Mouse (Mus musculus): ENCODE measurements around the gene Slc35g3.
A peak's percentile ranks its signal among the peaks of the same experiment; 100 is the strongest.

The Slc35g3 gene

DNA sequence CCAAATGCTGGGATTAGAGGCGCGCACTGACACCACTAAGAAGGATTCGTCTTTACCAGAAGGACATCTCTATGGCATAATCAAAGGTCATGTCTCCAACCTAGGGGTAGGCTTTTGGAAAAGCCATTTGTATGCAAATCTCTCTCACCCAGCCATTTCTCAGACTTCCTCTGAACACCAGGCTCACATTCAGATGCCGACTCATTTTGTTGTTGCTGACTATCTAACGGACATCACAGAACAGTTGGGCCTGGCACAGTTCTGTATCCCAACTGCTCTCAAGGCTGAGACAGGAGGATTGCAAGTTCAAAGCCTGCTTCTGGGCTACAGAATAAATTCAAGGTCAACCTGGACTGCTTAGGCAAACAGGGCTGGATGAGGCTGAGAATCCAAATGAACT is 25.5 kb upstream of the Slc35g3 start:
- no peak for DNase-seq (ENCODE audit: extremely low read depth, insufficient read length, low spot score)

DNA sequence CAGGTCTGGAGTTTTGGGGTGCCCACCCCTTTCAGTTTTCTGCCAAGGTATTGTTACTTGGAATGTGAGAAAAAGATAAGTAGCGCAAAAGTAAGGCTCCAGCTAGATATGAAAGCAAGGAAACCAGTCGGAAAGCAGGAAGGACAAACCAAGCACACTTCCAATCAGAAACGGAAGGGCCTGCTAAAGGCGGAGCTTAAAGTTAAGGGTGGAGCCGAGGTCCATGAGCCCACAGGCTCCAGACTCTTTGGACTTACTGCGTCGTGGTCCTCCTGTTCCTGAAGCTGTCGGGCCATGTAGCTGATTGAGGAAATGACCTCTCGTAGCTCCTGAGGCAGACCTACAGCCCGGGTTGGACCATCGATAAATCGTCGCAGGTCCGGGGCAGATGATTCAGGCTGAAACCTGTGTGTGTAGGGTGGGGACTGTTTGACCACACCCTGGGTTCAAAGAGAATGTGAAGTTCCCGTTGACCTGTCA is 23.1 kb upstream of the Slc35g3 start:
- DNase-seq (ENCODE audit: extremely low read depth, insufficient read length, low spot score) = no peak

GRCm38 (mm10) chr11:69781828-69782227 is 20.1 kb upstream of the Slc35g3 start:
- DNase-seq (ENCODE audit: extremely low read depth, insufficient read length, low spot score) = no peak

DNA sequence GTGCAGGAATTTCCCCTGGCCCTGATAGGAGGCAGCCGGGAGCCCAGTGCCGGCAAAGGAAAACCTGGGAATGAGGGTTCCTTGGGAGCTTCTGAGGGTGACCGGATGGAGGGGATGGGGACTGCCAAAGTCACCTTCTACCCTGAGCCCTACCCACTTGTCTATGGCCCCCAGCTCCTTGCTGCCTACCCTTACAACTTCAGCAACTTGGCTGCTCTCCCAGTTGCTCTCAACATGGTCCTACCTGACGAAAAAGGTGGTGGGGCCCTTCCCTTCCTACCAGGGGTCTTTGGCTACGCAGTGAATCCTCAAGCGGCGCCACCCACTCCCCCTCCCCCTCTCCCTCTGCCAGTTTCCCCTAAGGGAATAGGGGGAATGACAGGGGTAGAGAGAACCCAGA is 17.2 kb upstream of the Slc35g3 start:
- no peak for DNase-seq (ENCODE audit: extremely low read depth, insufficient read length, low spot score)

GRCm38 (mm10) chr11:69778258-69778982 is 16.7 kb upstream of the Slc35g3 start:
- no peak for DNase-seq (ENCODE audit: extremely low read depth, insufficient read length, low spot score)

GRCm38 (mm10) chr11:69777504-69778257 is 15.9 kb upstream of the Slc35g3 start:
- no peak for DNase-seq (ENCODE audit: extremely low read depth, insufficient read length, low spot score)

GRCm38 (mm10) chr11:69776488-69776887 is 14.7 kb upstream of the Slc35g3 start:
- DNase-seq (ENCODE audit: extremely low read depth, insufficient read length, low spot score) = no peak

- no peak for DNase-seq (ENCODE audit: extremely low read depth, insufficient read length, low spot score)
Observed at GRCm38 (mm10) chr11:69775716-69776115, 13.9 kb upstream of the Slc35g3 start.

DNA sequence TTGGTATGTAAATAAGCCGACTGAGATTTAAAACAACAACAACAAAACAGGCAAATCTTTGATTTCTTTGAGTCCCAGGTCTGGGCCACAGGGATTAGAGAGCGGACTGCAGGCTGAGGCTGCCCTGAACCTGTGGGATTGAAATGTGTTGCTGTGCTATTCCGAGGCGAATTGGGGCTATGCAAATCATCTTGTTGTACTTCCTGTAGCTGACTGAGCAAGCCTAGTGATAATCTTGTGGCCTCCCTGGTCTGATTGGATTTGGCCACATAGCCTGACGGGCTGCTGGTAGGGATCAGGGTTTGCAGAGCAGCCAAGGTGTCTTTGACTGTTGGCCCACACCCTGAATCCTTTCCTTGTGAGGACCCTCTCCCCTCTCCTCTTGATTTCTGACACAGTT is 13.2 kb upstream of the Slc35g3 start:
- no peak for DNase-seq (ENCODE audit: extremely low read depth, insufficient read length, low spot score)

DNA sequence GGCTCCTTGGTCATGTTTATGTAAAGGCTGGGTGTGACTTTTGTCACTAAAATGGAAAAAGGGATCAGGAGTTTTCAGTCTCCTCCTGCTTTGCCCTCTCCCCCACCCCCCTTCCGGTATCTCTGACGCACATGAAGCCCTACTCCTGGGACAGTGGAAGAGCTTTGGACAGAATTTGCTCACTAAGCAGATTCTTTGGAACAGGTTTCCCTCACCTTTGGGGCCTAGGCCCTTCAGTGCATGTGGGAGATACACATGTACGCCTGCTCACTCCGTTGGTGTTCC is 5.8 kb upstream of the Slc35g3 start:
- no peak for DNase-seq (ENCODE audit: extremely low read depth, insufficient read length, low spot score)

GRCm38 (mm10) chr11:69766872-69767624 is 5.3 kb upstream of the Slc35g3 start:
- DNase-seq (ENCODE audit: extremely low read depth, insufficient read length, low spot score) = no peak

- DNase-seq (ENCODE audit: extremely low read depth, insufficient read length, low spot score) = peak; percentile 78
Observed at GRCm38 (mm10) chr11:69766126-69766609, 4.4 kb upstream of the Slc35g3 start.

DNA sequence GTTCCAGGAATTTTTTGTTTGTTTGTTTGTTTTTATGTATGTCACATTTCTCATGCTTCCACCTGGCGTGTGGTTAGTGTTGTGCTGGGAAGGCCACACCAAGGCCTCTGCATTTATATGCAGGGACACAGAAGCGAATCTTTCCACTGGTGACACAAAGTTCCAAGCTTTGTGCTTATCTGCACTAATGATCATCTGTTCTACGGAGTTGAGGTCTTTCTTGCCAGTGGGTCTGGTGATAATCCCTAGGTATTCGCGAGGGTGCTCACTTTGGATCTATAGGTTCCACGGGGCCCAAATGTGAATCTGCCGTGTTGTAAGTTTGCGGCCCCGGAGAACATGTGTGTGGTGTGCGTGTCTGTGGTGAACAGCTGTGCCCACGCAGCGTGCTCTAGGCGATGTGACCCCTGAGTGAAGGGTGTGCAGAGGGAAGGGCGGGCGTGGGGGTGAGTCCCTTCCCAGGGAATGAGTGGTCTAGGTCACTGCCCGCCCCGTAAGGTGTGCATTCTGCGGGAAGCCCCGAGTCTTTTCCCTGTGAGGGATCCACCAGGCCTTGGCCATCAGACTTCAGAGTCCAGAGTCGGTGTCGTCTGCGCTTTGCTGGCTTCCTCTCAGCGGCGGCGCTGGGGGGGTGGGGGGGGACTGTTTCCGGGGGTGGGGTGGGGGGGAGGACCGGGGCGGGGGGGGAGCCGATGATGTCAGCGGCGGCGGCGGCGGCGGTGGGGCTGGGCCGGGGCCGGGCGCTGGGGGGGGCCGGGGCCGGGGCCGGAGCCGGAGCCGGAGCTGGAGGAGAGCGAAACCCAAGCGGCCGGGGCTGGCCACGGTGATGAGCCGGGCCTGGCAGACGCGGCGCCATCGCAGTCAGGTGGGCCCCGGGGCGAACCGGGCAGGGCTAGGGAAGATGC is 3.7 kb upstream of the Slc35g3 start, which contains the start of gene Zbtb4:
Gene Zbtb4, plus strand, starts transcription at position 692 of the 905 bp plus-strand sequence.
- peak; percentile 52 for DNase-seq (ENCODE audit: extremely low read depth, insufficient read length, low spot score)

GRCm38 (mm10) chr11:69763551-69763950 is 1.8 kb upstream of the Slc35g3 start:
- DNase-seq (ENCODE audit: extremely low read depth, insufficient read length, low spot score) = peak; percentile 49

GRCm38 (mm10) chr11:69760901-69761200 is 917 bp downstream of the Slc35g3 start:
- DNase-seq (ENCODE audit: extremely low read depth, insufficient read length, low spot score) = no peak

DNA sequence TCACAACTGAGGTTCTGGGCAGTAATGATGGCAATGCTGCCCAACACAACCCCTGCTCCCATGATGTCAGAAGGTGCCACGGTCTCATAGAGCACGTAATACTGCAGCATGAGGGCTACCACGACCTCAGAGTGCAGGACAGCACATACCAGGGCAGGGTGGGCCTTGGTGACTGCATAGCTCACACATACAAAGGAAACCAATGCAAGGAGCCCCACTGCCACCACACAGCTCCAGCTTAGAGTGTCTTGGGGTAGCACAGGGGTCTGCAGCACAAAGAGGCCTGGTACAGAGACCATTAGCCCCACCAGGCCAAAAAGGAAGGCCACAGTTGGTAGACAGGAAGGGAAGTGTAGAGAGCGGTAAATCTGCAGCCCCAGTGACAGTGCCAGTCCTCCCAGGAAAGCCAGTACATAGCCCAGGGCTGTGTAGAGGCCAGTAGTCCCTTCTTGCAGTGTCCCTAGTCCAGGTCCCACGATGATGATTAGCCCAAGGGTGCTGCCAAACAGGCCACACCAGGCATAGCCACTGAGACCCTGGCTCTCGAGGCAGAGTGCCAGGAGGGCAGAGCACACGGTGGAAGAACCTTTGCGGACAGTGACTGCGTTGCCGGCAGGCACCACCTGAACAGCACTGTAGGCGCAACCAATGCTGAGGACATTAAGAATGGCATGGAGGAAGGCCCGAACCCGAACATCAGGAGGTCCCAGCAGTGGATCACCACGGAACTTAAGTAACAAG is 1.4 kb downstream of the Slc35g3 start:
- no peak for DNase-seq (ENCODE audit: extremely low read depth, insufficient read length, low spot score)

- peak; percentile 91 for DNase-seq (ENCODE audit: extremely low read depth, insufficient read length, low spot score)
Observed at GRCm38 (mm10) chr11:69758971-69759721, 2.6 kb downstream of the Slc35g3 start.

- peak; percentile 99 for DNase-seq (ENCODE audit: extremely low read depth, insufficient read length, low spot score)
Observed at GRCm38 (mm10) chr11:69758478-69758970, 3.2 kb downstream of the Slc35g3 start, which contains the start of gene Polr2a. TSS of gene Polr2a (minus strand) at chr11:69758637.

DNA sequence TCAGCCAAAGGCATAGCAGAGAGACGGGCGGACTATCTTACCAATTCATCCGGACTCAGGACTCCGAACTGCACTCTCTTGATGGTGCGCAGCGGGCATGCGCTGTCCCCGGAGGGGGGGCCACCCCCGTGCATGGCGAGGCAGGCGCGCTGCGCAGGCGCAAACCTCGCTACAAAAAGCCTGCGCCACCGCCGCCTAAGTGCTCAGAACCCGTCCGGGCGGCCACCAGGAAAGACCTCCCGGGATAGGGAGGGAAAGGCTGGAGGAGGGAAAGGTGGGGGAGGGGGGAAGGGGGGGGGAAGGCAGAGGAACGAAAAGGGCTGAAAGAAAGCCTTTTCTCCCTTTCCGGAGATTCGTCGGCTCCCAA is 3.7 kb downstream of the Slc35g3 start:
- DNase-seq (ENCODE audit: extremely low read depth, insufficient read length, low spot score) = peak; percentile 97

Data from 3134 (cell line).